In the genomic region with DNA sequence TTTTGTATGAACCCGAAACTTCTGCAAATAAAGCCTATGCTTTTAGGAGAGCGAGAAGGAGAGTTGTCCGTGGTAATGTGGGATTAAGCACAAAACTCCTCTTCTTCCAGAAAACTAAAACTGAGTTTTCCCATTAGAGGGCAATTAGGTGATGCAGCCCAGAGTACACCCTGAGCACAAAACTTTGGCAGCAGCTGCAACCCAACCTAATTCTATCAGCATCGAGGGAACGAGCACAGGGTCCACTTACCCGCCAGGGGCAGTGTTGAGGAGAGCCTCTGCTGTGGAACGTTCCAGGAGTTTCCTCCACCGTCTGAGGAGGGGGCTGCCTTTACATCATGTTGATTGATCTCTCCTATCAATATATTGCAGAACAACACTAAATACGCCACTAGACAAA, we compare ENCODE assay signal across 23 mouse cellular contexts.
DNase-seq lines count a peak whose midpoint lies in the region; ATAC-seq and TF ChIP-seq lines count a peak whose summit lies in the region.
"Had no signal": no experiment of that assay in that cellular context is flagged by ENCODE, and none has a peak within 500 bp of the region (broad histone marks: within the 10 kb centered on the region; RNA-seq: fewer than 3 reads in every experiment).

No protein-coding gene starts in this region.

- H3K27ac ChIP-seq in gastrocnemius, adult 2 months, result 0 out of 2 replicates have a peak overlapping the region, but pooled peaks have one; percentile 13
- no peak overlapping the region for H3K27ac ChIP-seq in intestine, embryonic 14.5 days (ENCODE audit: low read depth)
- no peak overlapping the region for H3K27ac ChIP-seq in intestine, embryonic 15.5 days
- peak overlapping the region; percentile 17; the same call in 1 of the 2 replicates for H3K27ac ChIP-seq in bone marrow macrophage, adult 2 months (ENCODE audit: insufficient read depth, low read depth, low read length)
- H3K27ac ChIP-seq: embryonic facial prominence, embryonic 10.5 days; embryonic facial prominence, embryonic 12.5 days; forebrain, embryonic 13.5 days; forebrain, embryonic 15.5 days had no signal

- 0 out of 2 replicates have a peak, but pooled peaks have one; percentile 3 for TF ChIP-seq CTCF in gastrocnemius, adult 2 months (IDR thresholded peaks at IDR 0.05)
- TF ChIP-seq CTCF in bone marrow macrophage, adult 2 months (IDR thresholded peaks at IDR 0.05; ENCODE audit: low read depth, low read length), result no peak

- no peak for TF ChIP-seq POLR2A in bone marrow macrophage, adult 2 months (IDR thresholded peaks at IDR 0.05; ENCODE audit: borderline replicate concordance, low read depth, low read length)

- intact Hi-C loops in gastrocnemius, adult 2 months (cut with DNase I), result no loop called here

- H3K4me3 ChIP-seq in gastrocnemius, adult 2 months, result no peak overlapping the region
- H3K4me3 ChIP-seq in intestine, embryonic 14.5 days (ENCODE audit: low read depth, low read length), result no peak overlapping the region
- no peak overlapping the region for H3K4me3 ChIP-seq in intestine, embryonic 15.5 days (replicated peaks)
- no peak overlapping the region for H3K4me3 ChIP-seq in bone marrow macrophage, adult 2 months (ENCODE audit: insufficient read depth, low read length)
- H3K4me3 ChIP-seq: embryonic facial prominence, embryonic 10.5 days; embryonic facial prominence, embryonic 12.5 days; forebrain, embryonic 13.5 days; forebrain, embryonic 15.5 days had no signal

- H3K4me1 ChIP-seq in intestine, embryonic 14.5 days (replicated peaks; ENCODE audit: control insufficient read depth, insufficient read depth, low read length), result no peaks in the 10 kb centered on the region
- no peaks in the 10 kb centered on the region for H3K4me1 ChIP-seq in intestine, embryonic 15.5 days (replicated peaks)
- H3K4me1 ChIP-seq in bone marrow macrophage, adult 2 months (ENCODE audit: control insufficient read depth, insufficient read depth, low read length), result peaks cover 31% of the 10 kb centered on the region
- H3K4me1 ChIP-seq: embryonic facial prominence, embryonic 12.5 days; forebrain, embryonic 13.5 days had no signal

- H3K9ac ChIP-seq in intestine, embryonic 14.5 days (ENCODE audit: low read length), result no peak overlapping the region
- H3K9ac ChIP-seq in intestine, embryonic 15.5 days, result no peak overlapping the region
- H3K9ac ChIP-seq: embryonic facial prominence, embryonic 12.5 days; forebrain, embryonic 13.5 days; forebrain, embryonic 15.5 days; forebrain, postnatal 0 days had no signal

- no peaks in the 10 kb centered on the region for H3K36me3 ChIP-seq in intestine, embryonic 14.5 days (ENCODE audit: control insufficient read depth, insufficient read depth, low read length)
- H3K36me3 ChIP-seq in intestine, embryonic 15.5 days, result no peaks in the 10 kb centered on the region
- H3K36me3 ChIP-seq: embryonic facial prominence, embryonic 10.5 days; embryonic facial prominence, embryonic 12.5 days; forebrain, embryonic 15.5 days; G1E had no signal

- no peak overlapping the region for H3K4me2 ChIP-seq in intestine, embryonic 14.5 days (ENCODE audit: low read length)
- H3K4me2 ChIP-seq in intestine, embryonic 15.5 days (replicated peaks), result no peak overlapping the region
- H3K4me2 ChIP-seq: embryonic facial prominence, embryonic 12.5 days; forebrain, embryonic 13.5 days; forebrain, embryonic 15.5 days had no signal

- H3K27me3 ChIP-seq in intestine, embryonic 14.5 days (replicated peaks; ENCODE audit: control insufficient read depth, insufficient read depth, low read length), result no peaks in the 10 kb centered on the region
- H3K27me3 ChIP-seq in intestine, embryonic 15.5 days (replicated peaks), result no peaks in the 10 kb centered on the region
- H3K27me3 ChIP-seq: embryonic facial prominence, embryonic 12.5 days; forebrain, embryonic 13.5 days; forebrain, embryonic 15.5 days; Patski had no signal

- no peaks in the 10 kb centered on the region for H3K9me3 ChIP-seq in intestine, embryonic 14.5 days (ENCODE audit: control insufficient read depth, low read length)
- no peaks in the 10 kb centered on the region for H3K9me3 ChIP-seq in intestine, embryonic 15.5 days
- H3K9me3 ChIP-seq: embryonic facial prominence, embryonic 10.5 days; embryonic facial prominence, embryonic 12.5 days; forebrain, embryonic 13.5 days; forebrain, embryonic 15.5 days had no signal

- ATAC-seq in intestine, embryonic 14.5 days (replicated peaks; ENCODE audit: low FRiP score, low TSS enrichment, low read depth), result no peak
- ATAC-seq in intestine, embryonic 15.5 days, result no peak
- ATAC-seq: activated CD4-positive, CD25-positive, alpha-beta regulatory T cell, adult 4 months; CD4-positive, CD25-positive, alpha-beta regulatory T cell, adult 4 months; forebrain, embryonic 13.5 days; forebrain, embryonic 15.5 days; forebrain, postnatal 0 days; Patski had no signal

- DNase-seq in gastrocnemius, adult 2 months, result no peak
- DNase-seq in gastrocnemius, adult 8-10 months (ENCODE audit: low spot score in 2 of 2), result no peak
- peak; percentile 29 for DNase-seq in intestine, embryonic 14.5 days (ENCODE audit: low spot score)
- DNase-seq: adrenal gland, adult 8-10 months; adrenal gland, postnatal 14 days; adrenal gland, postnatal 36 days; B cell, adult 2 months; cerebellum, adult 11 months; cerebellum, adult 18-20 months; cerebellum, adult 8-10 months; cerebellum, adult 9-11 months; cerebellum, postnatal 14 days; forebrain, postnatal 0 days had no signal

- WGBS in intestine, embryonic 14.5 days, result 88% methylated on average over 9 of the region's 9 CpGs
- WGBS in intestine, embryonic 15.5 days, result 82% methylated on average over 9 of the region's 9 CpGs

Comparison
In these comparisons a context has a peak if more than half of its experiments do, and no peak if none do; other contexts are left out.
1. H3K27ac ChIP-seq: peak in gastrocnemius, adult 2 months (single experiment) and bone marrow macrophage, adult 2 months (single experiment); none in intestine, embryonic 14.5 days (single experiment) and intestine, embryonic 15.5 days (single experiment).